Mouse (Mus musculus) stomach, embryonic 15.5 days (tissue): Measurements from ENCODE around the gene Rasgrf2. TPM values are rescaled to one million over a fixed set of nuclear protein-coding genes. Genes with fewer than 3 reads are reported as not detected.

ENCODE experiments used
- ATAC-seq: fragments of 200-750 bp; cut with Nextera tagmentation; 2 replicates; pipeline ENCODE4 v1.8.0; 2017; ENCODE audit warnings: low read depth, moderate number of reproducible peaks, moderate TSS enrichment; ENCODE audit not compliant: insufficient read depth, low FRiP score
- H3K27ac ChIP-seq: fragments of 300-500 bp; sonication (generic); 2 replicates; pipeline ENCODE4 v1.5.1; 2015; ENCODE audit warnings: mild to moderate bottlenecking, inconsistent platforms
- H3K27me3 ChIP-seq: fragments of 300-500 bp; sonication (generic); replicated peaks from 2 replicates; pipeline ENCODE4 v1.6.1; 2015; ENCODE audit warnings: inconsistent platforms
- H3K36me3 ChIP-seq: fragments of 300-500 bp; sonication (generic); 2 replicates; pipeline ENCODE4 v1.6.1; 2015; ENCODE audit warnings: inconsistent platforms
- H3K4me1 ChIP-seq: fragments of 300-500 bp; sonication (generic); 2 replicates; pipeline ENCODE4 v1.6.1; 2015; ENCODE audit warnings: inconsistent platforms
- H3K4me2 ChIP-seq: fragments of 300-500 bp; sonication (generic); 2 replicates; pipeline ENCODE4 v1.6.1; 2015; ENCODE audit warnings: mild to moderate bottlenecking, inconsistent platforms
- H3K4me3 ChIP-seq: fragments of 300-500 bp; sonication (generic); replicated peaks from 2 replicates; pipeline ENCODE4 v1.5.1; 2015; ENCODE audit warnings: inconsistent platforms
- H3K9ac ChIP-seq: fragments of 300-500 bp; sonication (generic); 2 replicates; pipeline ENCODE4 v1.6.1; 2015; ENCODE audit warnings: inconsistent platforms
- H3K9me3 ChIP-seq: fragments of 300-500 bp; sonication (generic); 2 replicates; pipeline ENCODE4 v1.6.1; 2016; ENCODE audit warnings: inconsistent platforms
- WGBS: fragments of 180-500 bp; shearing (Covaris S2); methylation state at CpG from one replicate; pipeline ENCODE4 v1.1.7; 2015; 5-methylcytosine and 5-hydroxymethylcytosine counted together
- polyA plus RNA-seq: library from polyadenylated mRNA; unstranded; fragments of >200 nt; fragmentation: Nextera tagmentation; extraction: Ambion mirVana; gene quantifications from 2 replicates; pipeline ENCODE4 v1.2.1, GENCODE M21; 2015

The Rasgrf2 gene
- polyA plus RNA-seq, 1 experiment from 2014 or later, result 0.71 TPM

DNA sequence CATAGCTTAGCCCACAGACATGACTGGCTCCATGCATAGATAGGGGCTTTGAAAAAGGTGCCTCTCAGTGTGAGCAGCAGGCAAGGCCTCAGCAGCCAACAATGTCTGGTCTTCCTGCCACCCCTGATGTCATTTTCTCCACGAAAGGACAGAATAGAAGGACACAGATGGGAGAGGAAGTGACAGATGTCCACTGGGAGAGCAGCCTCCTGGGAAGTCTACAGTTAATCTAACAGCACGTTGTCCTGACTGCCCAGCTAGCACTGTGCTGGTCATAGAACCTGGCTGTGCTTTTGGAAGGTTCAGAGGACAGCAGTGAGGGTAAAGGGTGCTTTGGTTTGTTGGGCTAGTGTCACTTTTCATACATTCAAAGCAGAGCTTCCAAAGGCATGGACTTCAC lies 255.9 kb downstream of the Rasgrf2 start:
- no peak for ATAC-seq
- 49% methylated on average over 2 of the region's 2 CpGs for WGBS
- Histone ChIP-seq H3K27ac (no peak overlapping the region), H3K27me3 (no peaks in the 10 kb centered on the region), H3K9ac (no peak overlapping the region), H3K4me2 (no peak overlapping the region), H3K4me1 (no peaks in the 10 kb centered on the region), H3K9me3 (no peaks in the 10 kb centered on the region), H3K4me3 (no peak overlapping the region), H3K36me3 (no peaks in the 10 kb centered on the region)

DNA sequence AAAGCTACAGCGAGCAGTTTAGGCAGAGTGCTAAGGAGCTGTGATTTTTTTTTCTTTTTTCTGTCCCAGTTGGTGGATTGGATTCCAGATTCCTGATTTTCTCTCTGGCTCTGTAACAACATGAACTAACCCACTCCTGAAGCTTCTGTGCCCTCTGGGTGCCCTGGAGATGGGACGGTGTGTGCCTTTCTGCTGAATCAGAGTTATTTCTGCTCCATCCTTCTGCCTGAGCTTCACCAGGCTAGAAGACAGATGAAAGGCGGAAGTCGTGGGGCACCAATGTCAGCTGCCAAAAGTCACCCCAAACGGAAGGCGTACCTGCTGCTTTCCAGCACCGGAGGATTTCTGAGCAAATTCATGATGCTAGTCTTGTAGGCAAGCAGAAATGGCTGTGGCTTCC lies 256.9 kb downstream of the Rasgrf2 start:
- H3K9ac ChIP-seq, result no peak overlapping the region
- no peak overlapping the region for H3K4me3 ChIP-seq
- no peaks in the 10 kb centered on the region for H3K4me1 ChIP-seq
- H3K36me3 ChIP-seq, result no peaks in the 10 kb centered on the region
- no peak for ATAC-seq
- H3K4me2 ChIP-seq, result no peak overlapping the region
- 80% methylated on average over 7 of the region's 7 CpGs for WGBS
- no peaks in the 10 kb centered on the region for H3K27me3 ChIP-seq
- no peak overlapping the region for H3K27ac ChIP-seq
- H3K9me3 ChIP-seq, result no peaks in the 10 kb centered on the region

DNA sequence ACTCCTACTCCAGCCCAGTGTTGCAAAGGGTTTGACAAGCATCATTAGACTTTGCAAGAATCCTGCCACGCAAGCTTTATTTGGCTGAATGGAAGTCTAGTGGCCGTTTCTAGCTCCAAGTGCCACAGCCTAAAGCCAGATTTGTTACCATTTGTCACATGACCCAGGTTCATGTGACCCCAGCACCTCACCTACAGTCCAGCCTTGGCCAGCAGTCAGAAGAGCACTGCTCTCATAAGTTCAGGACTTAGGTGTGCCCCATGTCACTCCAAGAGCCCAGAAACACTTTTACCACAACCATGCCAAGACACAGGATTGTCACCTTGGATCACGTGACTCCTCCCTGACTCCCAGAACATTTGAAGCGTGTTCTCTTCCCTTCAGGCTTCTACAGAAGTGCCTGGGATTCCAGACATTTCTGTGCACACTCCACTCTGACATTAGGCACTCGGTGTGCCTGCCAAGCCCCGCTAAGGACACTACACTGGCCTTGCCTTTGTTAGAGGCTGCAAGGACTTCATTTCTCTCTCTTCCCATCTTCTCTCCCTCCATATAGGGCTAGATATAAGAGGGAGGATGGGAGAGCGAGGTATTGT lies 257.6 kb downstream of the Rasgrf2 start:
- Histone ChIP-seq H3K4me2 (no peak overlapping the region), H3K27me3 (no peaks in the 10 kb centered on the region), H3K36me3 (no peaks in the 10 kb centered on the region), H3K4me3 (no peak overlapping the region), H3K9me3 (no peaks in the 10 kb centered on the region), H3K4me1 (no peaks in the 10 kb centered on the region), H3K9ac (no peak overlapping the region), H3K27ac (no peak overlapping the region)
- WGBS, result 68% methylated on average over 7 of the region's 7 CpGs
- no peak for ATAC-seq

- no peaks in the 10 kb centered on the region for H3K4me1 ChIP-seq
- H3K4me2 ChIP-seq, result no peak overlapping the region
- H3K9ac ChIP-seq, result no peak overlapping the region
- no peak overlapping the region for H3K27ac ChIP-seq
- H3K4me3 ChIP-seq, result no peak overlapping the region
- H3K27me3 ChIP-seq, result no peaks in the 10 kb centered on the region
- H3K36me3 ChIP-seq, result no peaks in the 10 kb centered on the region
- WGBS, result 74% methylated on average over 1 of the region's 1 CpGs
- no peaks in the 10 kb centered on the region for H3K9me3 ChIP-seq
- no peak for ATAC-seq
These were observed 262.9 kb downstream of the Rasgrf2 start for GRCm38 (mm10) chr13:91868577-91868976.

- H3K4me3 ChIP-seq, result no peak overlapping the region
- WGBS, result 79% methylated on average over 7 of the region's 7 CpGs
- H3K9ac ChIP-seq, result no peak overlapping the region
- H3K27me3 ChIP-seq, result no peaks in the 10 kb centered on the region
- no peaks in the 10 kb centered on the region for H3K9me3 ChIP-seq
- no peaks in the 10 kb centered on the region for H3K36me3 ChIP-seq
- ATAC-seq, result no peak
- no peaks in the 10 kb centered on the region for H3K4me1 ChIP-seq
- no peak overlapping the region for H3K4me2 ChIP-seq
- no peak overlapping the region for H3K27ac ChIP-seq
These were observed 272.6 kb downstream of the Rasgrf2 start for GRCm38 (mm10) chr13:91858835-91859234.

GRCm38 (mm10) chr13:91857427-91857826 lies 274.0 kb downstream of the Rasgrf2 start:
- no peaks in the 10 kb centered on the region for H3K4me1 ChIP-seq
- H3K27ac ChIP-seq, result no peak overlapping the region
- H3K4me3 ChIP-seq, result no peak overlapping the region
- H3K27me3 ChIP-seq, result no peaks in the 10 kb centered on the region
- H3K9ac ChIP-seq, result no peak overlapping the region
- no peak overlapping the region for H3K4me2 ChIP-seq
- H3K9me3 ChIP-seq, result no peaks in the 10 kb centered on the region
- no peaks in the 10 kb centered on the region for H3K36me3 ChIP-seq
- 64% methylated on average over 8 of the region's 8 CpGs for WGBS
- no peak for ATAC-seq

- Histone ChIP-seq H3K9me3 (no peaks in the 10 kb centered on the region), H3K36me3 (no peaks in the 10 kb centered on the region), H3K4me3 (no peak overlapping the region), H3K9ac (no peak overlapping the region), H3K4me1 (no peaks in the 10 kb centered on the region), H3K27me3 (no peaks in the 10 kb centered on the region), H3K27ac (no peak overlapping the region), H3K4me2 (no peak overlapping the region)
- WGBS, result 67% methylated on average over 3 of the region's 3 CpGs
- no peak for ATAC-seq
These were observed 277.0 kb downstream of the Rasgrf2 start for GRCm38 (mm10) chr13:91854412-91854811.

Other genes with a start within 250 kb of the Rasgrf2 start
- 0.75 and 1.2 TPM in 2 replicates for gene Gm20379, start 174.3 kb upstream of the Rasgrf2 start, polyA plus RNA-seq
- gene Dhfr, start 223.1 kb upstream of the Rasgrf2 start, polyA plus RNA-seq, result 15.1 and 17.0 TPM in 2 replicates
- gene Msh3, start 223.3 kb upstream of the Rasgrf2 start, polyA plus RNA-seq, result 20.4 and 23.6 TPM in 2 replicates